Mouse (Mus musculus): Measurements from ENCODE around the gene Ptpn14.

Ptpn14 gene

DNA sequence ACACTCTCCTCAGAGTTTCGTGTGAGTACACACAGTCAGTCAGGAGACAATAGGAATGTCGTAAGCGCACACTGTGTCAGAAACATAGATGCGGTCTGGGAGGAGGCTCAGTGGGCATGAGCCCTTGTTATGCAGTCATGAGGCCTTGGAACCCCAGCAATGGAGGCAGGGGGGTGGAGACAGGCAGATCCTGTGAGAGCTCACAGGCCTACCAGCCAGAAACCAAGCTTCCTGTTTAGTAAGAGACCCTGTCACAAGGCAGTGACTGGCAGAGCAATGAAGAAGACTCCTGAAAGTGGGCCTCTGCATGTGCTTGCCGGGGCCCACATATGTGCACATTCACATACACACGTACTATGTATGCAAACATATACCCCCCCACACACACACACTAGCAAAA lies 79.9 kb downstream of the Ptpn14 start:
- peak; percentile 31 for DNase-seq (ENCODE audit: low read depth, low spot score)

DNA sequence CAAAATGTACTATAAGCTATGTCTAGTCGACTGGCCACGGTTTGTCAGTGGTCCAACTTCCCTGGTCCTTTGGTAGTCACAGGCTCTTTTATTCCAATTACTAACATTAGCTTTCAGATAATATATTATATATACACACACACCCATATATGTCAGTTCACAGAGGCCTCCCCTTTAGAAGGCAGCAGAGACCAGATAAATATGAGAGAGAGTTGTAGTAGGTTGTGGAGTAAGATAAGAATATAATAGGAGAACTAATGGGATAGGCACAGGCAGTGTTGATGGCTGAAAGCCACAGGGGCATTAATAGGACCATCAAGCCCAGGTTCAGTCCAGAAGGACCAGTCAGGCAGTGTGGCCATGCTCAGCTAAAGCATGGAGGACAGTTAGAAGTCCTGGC lies 80.4 kb downstream of the Ptpn14 start:
- no peak for DNase-seq (ENCODE audit: low read depth, low spot score)

DNA sequence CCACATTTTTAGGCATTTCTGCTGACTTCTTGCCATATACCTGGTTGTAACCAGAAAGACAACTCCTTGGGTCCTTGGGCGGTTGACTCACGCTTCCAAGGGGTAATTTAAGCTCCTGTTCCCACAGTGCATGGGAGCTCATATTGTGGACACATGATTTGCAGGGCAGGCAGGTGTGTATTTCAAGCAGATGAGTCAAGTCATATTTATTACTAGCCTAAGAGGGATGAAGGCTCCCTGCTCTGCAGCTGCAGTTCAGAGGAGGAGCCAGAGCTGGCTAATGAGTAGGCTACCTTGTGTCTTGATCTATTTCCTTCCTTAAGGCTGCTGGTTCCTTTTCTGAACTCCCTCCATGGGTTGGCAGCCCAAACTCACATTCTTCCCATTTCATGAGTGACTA lies 83.7 kb downstream of the Ptpn14 start:
- DNase-seq (ENCODE audit: low read depth, low spot score): no peak

DNA sequence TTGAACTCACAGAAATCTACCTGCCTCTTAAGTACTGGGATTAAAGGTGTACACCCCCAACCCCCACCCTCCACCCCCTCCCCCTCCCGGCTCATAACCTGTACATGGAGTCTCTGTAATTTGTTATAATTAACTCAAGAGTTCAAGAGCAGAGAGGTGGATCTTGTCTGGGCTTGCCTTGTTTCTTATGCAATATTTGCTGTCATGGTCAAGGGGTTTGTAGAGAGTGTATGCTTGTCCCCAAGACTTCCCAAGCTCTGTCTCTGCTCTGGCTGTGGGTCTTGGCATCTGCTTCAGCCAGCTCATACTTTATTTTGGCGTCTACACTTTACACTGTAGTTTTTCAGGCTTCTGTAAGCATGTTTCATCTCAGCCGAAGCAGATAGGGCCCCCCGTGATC lies 86.3 kb downstream of the Ptpn14 start:
- DNase-seq (ENCODE audit: low read depth, low spot score): no peak

DNA sequence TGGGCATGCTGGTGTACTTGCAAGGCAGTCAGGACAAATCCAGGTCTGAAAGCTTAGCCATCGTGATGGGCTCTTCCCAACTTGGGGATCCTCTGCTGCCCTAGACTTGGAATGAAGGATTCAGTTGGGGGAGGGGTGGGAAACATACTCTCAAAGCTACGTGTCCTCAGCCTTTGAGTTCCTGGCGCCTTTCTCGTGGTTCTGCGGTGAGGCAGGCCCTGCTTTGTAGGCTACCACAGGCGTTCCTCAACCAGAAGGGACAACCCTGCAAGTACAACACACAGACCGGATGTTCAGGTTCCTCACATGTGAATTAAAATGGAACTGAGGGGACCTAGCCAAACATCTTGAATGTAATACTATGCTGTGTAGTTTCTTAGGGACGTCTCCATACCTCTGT lies 89.0 kb downstream of the Ptpn14 start:
- peak; percentile 36 for DNase-seq (ENCODE audit: low read depth, low spot score)

DNA sequence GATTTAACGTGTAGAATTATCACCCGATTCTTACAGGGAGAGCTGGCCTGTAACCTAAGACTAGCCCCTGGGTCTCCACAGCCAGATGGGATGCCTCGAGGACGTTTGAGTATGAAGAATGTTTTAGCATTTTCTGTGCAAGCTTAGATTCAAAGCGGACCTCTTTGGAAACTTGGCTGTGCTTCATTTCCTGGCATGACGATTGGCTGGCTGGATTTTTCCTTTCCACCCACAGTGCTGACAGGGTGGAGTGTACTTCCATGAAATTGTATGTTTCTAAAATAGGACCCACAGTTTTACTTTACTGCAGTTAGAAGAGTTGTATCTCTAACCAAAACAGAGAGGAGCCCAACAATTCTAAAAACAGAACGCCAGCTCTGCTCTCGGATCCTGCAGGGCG lies 89.7 kb downstream of the Ptpn14 start:
- DNase-seq (ENCODE audit: low read depth, low spot score): no peak

DNA sequence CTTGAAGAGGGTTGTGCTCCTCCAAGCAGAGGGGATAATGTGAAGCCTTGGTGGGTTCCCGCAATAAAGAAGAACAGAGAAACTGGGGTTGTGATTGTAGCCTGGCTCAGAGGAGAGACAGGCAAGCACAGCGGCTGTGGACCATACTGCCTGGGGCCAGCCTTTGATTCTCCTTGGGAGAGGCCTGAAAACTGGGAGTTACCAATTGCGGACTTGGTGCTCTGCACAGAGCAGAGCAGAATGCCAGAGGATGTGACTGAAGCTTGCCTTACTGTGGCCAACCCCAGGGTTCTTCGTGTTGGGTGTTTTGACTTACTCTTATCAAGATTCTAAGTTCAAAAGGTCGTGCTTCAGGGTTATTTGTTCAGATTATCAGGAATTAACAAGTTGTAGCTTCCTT lies 92.0 kb downstream of the Ptpn14 start:
- peak; percentile 27 for DNase-seq (ENCODE audit: low read depth, low spot score)

DNA sequence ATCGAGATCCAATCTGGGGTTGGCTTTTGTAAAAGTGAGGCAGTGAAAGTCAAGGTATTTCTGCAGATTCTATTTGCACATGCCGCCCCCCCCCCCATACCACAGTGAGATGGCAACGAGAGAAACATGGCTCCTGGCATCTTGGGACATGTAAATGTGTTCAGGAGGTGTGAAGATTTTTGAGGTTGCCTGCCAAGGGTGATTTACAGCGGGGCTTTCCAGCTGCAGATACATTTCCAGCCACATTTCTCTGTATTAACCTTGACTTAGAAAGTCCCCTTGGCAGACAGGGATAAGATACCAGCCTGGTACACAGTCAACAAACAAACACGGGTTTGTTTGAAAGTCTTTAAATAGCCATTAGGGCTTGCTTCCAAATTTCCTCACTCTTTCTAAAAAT lies 96.4 kb downstream of the Ptpn14 start:
- DNase-seq (ENCODE audit: low read depth, low spot score): no peak

DNA sequence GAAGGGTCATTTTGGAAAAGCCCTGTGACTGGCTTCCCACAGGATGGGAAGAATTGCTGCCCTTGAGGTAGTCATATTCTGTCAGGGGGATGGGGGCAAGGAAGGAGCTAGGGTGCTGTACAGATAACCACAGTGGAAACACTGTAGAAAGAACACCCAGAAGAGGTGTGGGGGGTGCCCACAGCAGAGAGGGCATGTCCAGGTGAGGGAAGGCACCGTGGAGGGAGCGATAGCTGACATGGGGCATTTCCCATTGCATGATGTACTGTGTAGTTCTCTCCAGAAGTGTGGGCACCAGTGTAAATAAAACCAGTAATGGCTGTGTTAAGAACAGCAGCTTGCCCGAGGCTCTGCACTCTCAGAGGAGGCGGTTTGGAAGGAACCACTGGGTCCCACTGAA lies 102.3 kb downstream of the Ptpn14 start:
- DNase-seq (ENCODE audit: low read depth, low spot score): no peak

DNA sequence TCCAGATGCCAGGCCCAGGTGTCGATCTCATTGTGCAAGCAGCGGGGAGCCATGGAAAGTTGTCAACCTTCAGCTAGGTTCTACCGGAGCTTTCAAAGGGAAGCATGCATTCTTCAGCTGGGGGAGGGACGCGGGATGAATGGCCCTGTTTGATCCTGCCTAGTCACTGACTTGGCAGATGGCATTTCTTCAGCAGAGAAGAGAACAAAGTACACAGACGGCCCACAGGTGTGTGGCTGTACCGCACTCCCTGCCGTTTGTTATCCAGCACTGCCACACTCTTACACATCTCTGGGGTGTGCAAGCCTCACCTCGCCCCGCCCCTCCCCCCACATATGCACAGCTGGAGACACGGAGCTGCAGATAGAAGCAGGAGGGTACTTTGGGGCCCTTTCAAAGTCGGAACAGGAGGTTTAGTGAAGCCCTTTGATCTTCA lies 102.7 kb downstream of the Ptpn14 start:
- DNase-seq (ENCODE audit: low read depth, low spot score): peak; percentile 50

DNA sequence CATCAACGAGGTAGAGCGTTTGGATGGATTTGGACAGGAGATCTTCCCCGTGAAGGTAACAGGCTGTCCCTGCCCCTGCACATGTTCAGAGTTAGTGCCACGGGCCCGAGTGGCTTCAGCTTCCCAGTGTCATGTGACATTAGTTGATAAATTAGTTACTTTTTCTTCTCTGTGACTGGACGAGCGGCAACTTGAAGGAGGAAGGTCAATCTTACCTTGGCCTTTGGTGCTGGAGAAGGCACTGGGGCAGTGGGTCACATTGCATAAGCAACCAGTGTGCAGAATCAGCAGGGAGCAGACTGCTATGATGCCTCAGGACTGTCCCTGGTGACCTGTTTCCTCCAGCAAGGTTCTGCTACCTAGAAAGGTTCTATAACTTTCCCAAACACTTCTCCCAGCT lies 105.3 kb downstream of the Ptpn14 start:
- no peak for DNase-seq (ENCODE audit: low read depth, low spot score)

DNA sequence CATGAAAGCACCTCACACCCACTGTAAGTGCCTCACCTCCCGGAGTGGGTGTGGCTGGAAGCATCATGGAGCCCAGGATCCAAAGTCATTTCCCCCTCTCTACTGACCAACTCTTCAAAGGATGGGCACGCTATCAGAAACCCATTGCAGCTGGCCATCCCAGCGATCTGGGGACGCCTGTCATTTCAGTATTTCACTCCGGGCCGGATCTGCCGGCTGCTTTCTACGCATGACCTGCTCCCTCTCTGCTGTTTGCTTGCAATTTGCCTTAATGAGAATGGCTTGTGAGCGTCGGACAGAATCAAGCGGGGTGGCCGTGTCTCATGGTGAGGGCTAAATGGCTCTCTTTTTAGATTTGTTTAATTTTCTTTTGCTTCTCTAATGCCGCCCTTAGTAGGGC lies 106.1 kb downstream of the Ptpn14 start:
- DNase-seq (ENCODE audit: low read depth, low spot score): no peak

DNA sequence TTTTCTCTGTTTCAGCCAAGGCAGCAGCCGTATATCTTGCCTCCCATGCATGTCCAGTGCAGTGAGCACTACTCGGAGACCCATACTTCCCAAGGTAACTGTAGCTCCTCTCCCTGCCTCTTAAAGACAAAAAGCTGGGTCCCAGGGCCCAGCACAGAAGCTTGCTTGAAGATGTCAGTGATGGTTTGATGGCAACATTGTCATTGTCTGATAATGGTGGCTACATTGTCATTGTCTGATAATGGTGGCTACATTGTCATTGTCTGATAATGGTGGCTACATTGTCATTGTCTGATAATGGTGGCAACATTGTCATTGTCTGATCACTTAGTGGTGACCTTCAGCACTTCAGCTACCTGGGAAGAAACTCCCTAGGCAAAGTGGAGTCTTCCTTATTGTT lies 118.3 kb downstream of the Ptpn14 start:
- DNase-seq (ENCODE audit: low read depth, low spot score): no peak

DNA sequence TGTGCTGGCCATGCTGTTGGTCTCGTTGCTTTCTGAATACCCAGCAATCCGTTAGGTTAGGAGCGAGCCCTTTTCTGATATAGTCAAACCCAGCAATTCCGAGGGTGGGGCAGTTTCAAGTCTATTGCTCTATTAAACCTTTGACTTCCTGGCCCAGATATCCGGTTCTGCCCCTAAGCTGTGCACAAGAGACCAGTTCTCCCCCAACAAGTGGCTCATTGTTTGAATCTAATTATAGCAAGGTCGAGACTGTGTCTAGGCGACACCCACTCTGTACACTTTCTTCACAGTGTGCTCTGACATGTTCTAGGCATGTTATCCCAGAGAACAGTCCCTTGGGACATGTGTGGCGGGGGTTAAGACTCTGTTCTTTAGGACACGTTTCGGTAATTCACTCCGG lies 121.5 kb downstream of the Ptpn14 start:
- no peak for DNase-seq (ENCODE audit: low read depth, low spot score)

DNA sequence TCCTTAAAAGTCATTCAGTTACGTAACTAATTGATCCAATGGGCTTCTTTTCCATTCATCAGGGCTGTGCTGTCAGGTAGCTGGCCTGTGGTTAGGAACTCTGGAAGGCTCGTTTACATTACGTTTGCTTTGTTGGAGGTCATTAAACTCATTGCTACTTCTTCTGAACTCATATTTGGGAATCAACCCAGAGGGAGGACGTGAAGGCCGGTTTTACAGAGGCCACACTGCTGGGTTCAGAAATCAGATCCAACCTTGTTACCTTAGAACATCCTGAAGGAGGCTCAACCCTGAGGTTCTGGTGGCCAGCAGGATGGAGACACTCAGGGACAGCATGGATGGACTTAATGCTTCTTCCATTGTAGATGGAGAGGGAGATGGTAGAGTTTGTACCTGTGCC lies 124.0 kb downstream of the Ptpn14 start:
- no peak for DNase-seq (ENCODE audit: low read depth, low spot score)

DNA sequence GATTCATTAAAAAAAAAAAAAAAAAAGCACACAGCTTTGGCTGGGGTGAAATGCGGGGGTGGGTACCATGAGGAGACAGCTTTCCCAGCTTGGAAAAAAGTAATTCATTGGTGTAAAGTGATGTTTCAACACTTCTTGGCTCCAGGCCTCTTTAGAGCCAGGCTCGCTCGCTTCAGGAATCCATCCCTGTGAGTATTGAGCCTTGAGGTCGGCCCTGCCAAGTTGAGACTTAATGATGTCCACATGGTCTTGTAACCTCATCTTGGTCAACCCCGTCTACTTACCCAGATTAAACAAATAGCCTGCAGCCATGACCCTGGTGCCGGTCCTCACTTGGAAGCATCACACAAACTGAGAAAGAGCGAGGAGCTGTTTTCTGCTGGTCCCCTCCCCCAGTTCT lies 124.4 kb downstream of the Ptpn14 start:
- DNase-seq (ENCODE audit: low read depth, low spot score): no peak

DNA sequence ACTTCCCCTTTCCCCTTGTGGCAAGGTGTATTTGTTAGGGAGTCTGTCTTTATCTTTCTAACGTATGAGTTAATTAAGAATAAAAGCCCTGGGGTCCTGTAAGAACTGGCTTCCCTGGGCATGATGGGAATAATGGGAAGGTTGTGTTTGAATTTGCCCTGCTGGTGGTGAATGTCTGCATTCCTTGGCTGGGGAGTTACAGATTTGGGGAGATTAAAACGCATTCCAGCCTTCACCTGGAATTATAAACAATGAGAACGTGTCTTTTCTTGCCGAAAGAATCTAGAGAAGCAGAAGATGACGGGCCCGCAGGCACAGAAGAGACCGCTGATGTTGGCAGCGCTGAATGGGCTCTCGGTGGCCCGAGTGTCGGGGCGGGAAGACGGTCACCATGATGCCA lies 126.6 kb downstream of the Ptpn14 start:
- no peak for DNase-seq (ENCODE audit: low read depth, low spot score)

DNA sequence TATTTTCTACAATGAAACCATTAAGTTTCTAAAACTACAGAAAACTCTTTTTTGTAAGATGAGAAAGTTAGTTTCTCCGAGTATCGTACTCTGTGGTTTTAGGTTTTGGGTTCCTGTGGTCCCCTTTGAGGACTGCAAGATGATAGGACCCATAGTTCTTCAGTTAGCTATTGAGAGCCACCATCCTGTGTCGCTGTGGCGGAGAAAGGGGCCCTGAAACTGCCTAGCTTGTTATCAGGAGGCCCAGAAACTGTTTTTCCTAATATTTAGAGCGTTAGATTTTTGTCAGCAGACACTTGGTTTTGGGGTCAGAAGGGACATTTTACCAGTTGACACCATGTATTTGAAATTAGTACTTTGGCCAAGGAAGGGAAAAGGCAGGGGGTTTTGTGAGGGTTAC lies 127.7 kb downstream of the Ptpn14 start:
- peak; percentile 21 for DNase-seq (ENCODE audit: low read depth, low spot score)

DNA sequence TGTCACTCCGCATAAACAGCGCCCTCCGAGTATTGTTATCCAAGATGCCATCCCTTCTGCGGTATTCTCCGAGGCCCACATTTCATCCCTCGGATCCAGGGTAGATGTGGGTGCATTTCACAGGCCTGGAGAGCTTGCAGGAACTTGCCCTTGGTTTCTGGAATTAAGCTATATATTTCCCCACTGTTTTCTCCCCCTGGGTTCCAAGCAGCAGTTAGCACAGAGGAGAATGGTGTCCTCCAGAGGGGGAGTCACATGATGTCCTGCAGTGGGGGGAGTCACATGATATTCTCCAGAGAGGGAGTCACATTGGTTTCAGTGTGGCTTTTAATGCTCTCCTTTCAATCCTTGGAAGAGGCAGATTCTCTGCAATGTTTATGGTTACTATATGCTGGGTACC lies 130.3 kb downstream of the Ptpn14 start:
- DNase-seq (ENCODE audit: low read depth, low spot score): no peak

DNA sequence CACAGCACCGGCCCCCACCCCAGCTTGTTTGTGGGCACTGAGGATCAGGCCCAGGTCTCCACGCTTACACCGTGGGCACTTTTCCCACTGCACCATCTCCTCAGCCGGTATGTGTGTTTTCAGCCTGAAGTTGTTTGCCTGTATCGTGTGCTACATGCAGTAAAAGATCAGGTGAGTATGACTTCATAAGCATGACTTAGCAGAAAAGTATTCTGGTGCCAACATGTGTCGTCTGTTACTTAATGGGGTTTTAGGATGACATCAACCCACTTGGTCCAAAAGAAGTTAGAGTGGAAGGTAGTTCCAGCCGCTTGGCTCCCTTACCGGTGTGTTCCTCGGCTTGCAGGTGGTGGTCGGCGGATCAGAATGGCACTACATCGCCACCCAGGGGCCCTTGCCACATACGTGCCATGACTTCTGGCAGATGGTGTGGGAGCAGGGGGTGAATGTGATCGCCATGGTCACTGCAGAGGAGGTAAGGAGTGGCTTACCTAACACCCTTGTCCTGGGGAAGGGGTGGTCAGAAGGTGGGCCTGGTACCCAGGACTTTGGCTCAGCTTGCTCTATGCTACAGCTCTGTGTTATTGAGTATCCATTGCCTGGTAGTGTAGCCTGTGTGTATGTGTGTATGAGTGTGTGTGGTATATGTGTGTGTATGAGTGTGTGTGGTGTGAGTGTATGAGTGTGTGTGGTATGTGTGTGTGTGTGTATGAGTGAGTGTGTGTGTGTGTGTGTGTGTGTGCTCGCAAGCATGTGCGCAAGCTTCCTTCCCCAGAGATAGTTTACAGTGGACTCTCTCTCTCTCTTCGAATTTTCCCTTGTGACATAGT lies 132.3 kb downstream of the Ptpn14 start:
- peak; percentile 20 for DNase-seq (ENCODE audit: low read depth, low spot score)

DNA sequence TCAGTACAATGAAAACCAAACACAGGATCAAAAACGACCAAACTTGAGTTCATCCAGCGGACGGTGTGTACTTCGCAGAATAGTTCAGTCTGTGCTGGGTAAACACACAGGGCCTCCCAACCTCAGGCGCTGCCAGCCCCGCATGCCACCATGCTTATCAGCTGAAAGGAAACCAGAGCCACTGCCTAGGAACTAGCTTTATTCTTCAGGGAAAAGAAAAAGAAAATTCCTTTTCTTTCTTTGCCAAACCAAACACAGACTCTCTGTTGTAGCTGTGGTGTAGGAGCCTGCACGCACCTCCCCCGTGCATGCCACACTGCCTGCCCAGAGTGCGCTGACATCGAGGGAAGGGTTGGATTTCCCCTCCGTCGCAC lies 132.9 kb downstream of the Ptpn14 start:
- no peak for DNase-seq (ENCODE audit: low read depth, low spot score)

DNA sequence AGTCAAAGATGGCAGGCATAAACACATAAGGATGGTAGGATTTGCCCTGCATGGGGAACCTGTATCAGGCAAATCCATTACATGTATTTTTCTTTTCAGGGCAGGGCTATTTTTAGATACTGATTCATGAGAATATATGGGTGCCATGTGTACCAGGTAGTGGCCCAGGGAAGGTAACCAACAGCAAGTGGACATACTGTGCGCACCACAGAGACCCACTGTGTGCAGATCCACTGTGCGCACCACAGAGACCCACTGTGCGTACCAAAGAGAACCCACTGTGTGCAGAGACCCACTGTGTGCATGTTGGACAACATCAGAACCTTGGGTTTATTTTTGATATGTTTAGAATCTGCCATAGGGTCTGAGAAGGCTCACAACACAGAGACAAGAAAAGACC lies 135.7 kb downstream of the Ptpn14 start:
- DNase-seq (ENCODE audit: low read depth, low spot score): no peak

DNA sequence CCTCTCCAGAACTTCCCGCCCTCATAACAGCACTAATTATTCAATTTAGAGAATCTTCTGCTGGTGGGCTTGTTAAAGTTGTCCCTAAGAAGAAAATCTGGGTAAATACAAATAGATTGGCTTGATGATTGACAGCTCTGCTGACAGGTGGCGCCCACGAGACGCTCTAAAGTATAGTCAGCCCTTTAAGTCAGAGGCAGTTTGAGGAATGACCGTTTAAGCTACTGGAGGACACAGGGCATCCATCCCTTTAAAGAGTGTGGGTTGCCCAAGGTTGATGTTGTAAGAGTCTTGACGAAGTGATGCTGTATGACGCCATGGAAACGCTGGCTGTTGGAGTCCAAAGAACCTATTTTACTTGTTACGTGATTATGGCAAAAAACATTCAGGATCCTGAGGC lies 136.2 kb downstream of the Ptpn14 start:
- no peak for DNase-seq (ENCODE audit: low read depth, low spot score)

Measured in CD4-positive, CD25-positive, alpha-beta regulatory T cell, adult 2 months (primary cell).